Mouse (Mus musculus): Measurements from ENCODE around the gene Rftn1. TPM values are rescaled to one million over a fixed set of nuclear protein-coding genes. Genes with fewer than 3 reads are reported as not detected.

Rftn1 gene
- polyA plus RNA-seq, 1 experiment: 67.4 TPM

DNA sequence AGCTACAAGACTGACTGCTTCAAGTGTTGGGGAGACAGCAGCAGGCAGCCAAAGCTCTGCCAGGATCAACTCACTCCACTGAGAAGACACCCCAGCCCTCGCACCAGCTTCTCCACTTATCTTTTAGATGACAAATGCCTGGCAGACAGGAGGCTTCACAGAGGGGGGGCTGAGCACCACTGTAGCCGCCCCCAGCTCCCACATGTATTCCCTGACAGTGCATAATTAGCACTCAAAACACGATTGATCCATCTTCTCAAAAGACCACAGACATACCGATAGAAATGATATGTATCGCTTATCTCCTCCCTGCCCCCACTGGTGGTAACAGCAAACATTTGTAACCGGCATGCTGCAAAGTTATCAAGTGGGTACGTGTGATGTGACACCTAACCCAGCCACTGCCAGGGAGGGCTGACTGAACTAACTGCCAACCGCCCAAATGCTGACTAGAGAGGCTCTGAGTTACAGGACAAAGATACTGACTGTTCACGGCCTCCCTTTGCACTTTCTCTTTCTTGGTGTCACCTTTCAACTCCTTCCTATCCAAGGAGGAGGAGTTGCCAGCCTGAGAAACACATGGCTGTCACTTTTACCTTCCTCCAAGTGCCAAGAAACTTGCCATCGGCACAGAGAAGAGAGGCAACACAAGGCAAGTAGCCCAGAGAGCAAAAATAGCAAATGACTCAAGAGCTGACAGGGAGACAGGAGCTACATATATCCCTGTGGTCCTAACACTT, 120.4 kb downstream of the Rftn1 start:
- Histone ChIP-seq H3K27me3 (ENCODE audit: control insufficient read depth, insufficient read depth, low read length) (no peaks in the 10 kb centered on the region), H3K4me3 (ENCODE audit: extremely low read depth, insufficient read depth, insufficient read length) (no peak overlapping the region), H3K4me1 (ENCODE audit: control insufficient read depth, insufficient read depth, insufficient read length) (no peaks in the 10 kb centered on the region; the same call in 1 of the 2 replicates), H3K36me3 (ENCODE audit: control insufficient read depth, insufficient read depth, low read length) (peaks cover 11% of the 10 kb centered on the region), H3K27ac (ENCODE audit: insufficient read depth, low read length) (peak overlapping the region; percentile 20)
- WGBS: 66% methylated on average over 10 of the region's 10 CpGs
- DNase-seq (ENCODE audit: low read depth in 1 of 2, low spot score in 2 of 2): no peak
- no peak for TF ChIP-seq POLR2A (IDR thresholded peaks at IDR 0.05; ENCODE audit: low read depth, low read length)
- TF ChIP-seq CTCF (IDR thresholded peaks at IDR 0.05; ENCODE audit: extremely low read depth, insufficient read depth, insufficient read length, insufficient replicate concordance): no peak

DNA sequence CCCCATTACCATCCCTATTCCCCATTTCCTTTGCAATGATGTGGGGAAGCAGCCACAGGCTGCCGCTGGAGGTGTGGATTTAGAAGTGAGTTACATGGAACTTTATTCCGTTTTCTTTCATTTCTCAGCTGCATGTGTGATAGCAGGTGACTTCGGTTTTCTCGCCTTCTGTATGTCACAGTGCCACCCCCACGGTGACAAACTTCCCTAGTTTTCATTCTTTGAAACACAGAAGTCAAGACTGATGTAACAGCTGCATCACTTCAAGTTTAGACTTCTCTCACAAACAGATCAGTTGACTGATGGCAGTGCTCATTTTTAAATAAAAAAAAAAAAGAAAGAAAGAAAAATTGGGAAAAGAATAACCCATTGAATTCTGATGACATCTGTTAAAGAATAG, 121.3 kb downstream of the Rftn1 start:
- Histone ChIP-seq H3K27ac (ENCODE audit: insufficient read depth, low read length) (no peak overlapping the region), H3K4me3 (ENCODE audit: extremely low read depth, insufficient read depth, insufficient read length) (no peak overlapping the region), H3K27me3 (ENCODE audit: control insufficient read depth, insufficient read depth, low read length) (no peaks in the 10 kb centered on the region), H3K36me3 (ENCODE audit: control insufficient read depth, insufficient read depth, low read length) (peaks cover 10% of the 10 kb centered on the region), H3K4me1 (ENCODE audit: control insufficient read depth, insufficient read depth, insufficient read length) (no peaks in the 10 kb centered on the region; the same call in 1 of the 2 replicates)
- TF ChIP-seq POLR2A (IDR thresholded peaks at IDR 0.05; ENCODE audit: low read depth, low read length) (no peak), CTCF (IDR thresholded peaks at IDR 0.05; ENCODE audit: extremely low read depth, insufficient read depth, insufficient read length, insufficient replicate concordance) (no peak)
- WGBS: 72% methylated on average over 5 of the region's 5 CpGs
- DNase-seq (ENCODE audit: low read depth in 1 of 2, low spot score in 2 of 2): no peak

DNA sequence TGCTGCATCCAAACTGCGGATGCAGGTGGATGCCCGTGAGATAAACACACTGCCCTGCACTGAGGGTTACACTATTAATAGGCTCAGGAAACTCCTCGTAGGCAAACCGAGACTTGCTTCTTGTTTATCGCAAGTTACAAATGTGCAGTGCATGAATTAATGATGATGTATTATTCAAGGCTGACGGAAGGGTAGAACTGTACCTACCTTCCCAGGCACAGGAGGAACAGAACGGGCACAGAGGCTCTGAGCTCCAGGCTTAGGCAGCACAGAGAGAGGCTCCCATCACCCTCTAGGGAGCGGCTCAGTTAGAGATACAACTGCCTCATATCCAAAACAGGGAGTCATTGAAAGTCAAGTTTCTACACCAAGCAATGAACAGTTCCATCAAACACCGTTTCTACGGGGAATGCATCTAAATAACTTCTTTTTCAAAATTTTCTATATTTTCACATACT, 121.8 kb downstream of the Rftn1 start:
- H3K4me3 ChIP-seq (ENCODE audit: extremely low read depth, insufficient read depth, insufficient read length): no peak overlapping the region
- TF ChIP-seq POLR2A (IDR thresholded peaks at IDR 0.05; ENCODE audit: low read depth, low read length) (no peak), CTCF (IDR thresholded peaks at IDR 0.05; ENCODE audit: extremely low read depth, insufficient read depth, insufficient read length, insufficient replicate concordance) (no peak)
- no peak for DNase-seq (ENCODE audit: low read depth in 1 of 2, low spot score in 2 of 2)
- H3K36me3 ChIP-seq (ENCODE audit: control insufficient read depth, insufficient read depth, low read length): peaks cover 6% of the 10 kb centered on the region
- H3K27ac ChIP-seq (ENCODE audit: insufficient read depth, low read length): no peak overlapping the region
- no peaks in the 10 kb centered on the region; the same call in 1 of the 2 replicates for H3K4me1 ChIP-seq (ENCODE audit: control insufficient read depth, insufficient read depth, insufficient read length)
- 79% methylated on average over 10 of the region's 10 CpGs for WGBS
- H3K27me3 ChIP-seq (ENCODE audit: control insufficient read depth, insufficient read depth, low read length): no peaks in the 10 kb centered on the region

DNA sequence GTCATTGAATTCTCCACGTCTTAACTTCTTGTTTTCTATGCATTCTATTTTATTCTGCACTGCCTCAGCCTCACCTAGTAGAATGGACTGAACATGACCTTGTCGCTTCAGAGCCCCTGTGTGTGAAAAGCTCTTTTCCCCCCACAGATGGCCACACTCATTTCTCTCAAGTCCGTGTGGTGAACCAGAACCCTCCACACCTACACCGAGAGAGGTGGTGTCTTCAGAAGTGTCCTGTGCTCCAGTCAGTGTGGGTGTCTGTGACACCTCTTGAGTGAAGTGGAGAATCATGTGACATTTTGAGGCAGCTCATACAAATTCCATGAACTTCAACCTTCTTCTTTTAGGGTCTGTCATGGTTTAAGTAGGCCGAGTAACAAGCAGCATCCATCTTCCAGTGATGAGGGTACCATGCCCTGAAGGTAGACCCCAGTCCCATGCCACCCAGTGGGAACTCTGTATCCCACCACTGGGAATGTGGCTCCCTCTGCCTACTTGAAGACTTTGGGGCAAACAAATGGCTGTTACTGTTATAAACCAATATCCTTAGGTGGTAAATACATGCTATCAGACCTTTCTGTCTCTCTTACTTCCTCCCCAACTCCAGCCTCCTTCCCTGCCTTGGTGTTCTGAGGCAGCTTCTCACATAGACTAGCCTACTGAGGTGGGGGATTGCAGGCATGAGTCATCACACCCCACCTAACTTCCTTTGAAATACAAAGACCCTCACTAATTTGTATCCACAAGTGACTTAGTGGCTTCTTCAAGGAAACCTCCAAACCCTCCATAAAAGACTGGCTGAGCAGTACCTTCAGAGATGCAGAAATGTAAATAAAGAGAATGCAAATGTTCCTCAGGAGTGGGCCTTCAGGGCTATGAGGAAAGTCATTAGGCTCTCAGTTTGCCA, 122.4 kb downstream of the Rftn1 start:
- Histone ChIP-seq H3K27ac (ENCODE audit: insufficient read depth, low read length) (no peak overlapping the region), H3K27me3 (ENCODE audit: control insufficient read depth, insufficient read depth, low read length) (no peaks in the 10 kb centered on the region), H3K4me1 (ENCODE audit: control insufficient read depth, insufficient read depth, insufficient read length) (no peaks in the 10 kb centered on the region; the same call in 1 of the 2 replicates), H3K36me3 (ENCODE audit: control insufficient read depth, insufficient read depth, low read length) (peaks cover 2% of the 10 kb centered on the region; the same call in 1 of the 2 replicates), H3K4me3 (ENCODE audit: extremely low read depth, insufficient read depth, insufficient read length) (no peak overlapping the region)
- DNase-seq (ENCODE audit: low read depth in 1 of 2, low spot score in 2 of 2): no peak
- TF ChIP-seq POLR2A (IDR thresholded peaks at IDR 0.05; ENCODE audit: low read depth, low read length): no peak
- TF ChIP-seq CTCF (IDR thresholded peaks at IDR 0.05; ENCODE audit: extremely low read depth, insufficient read depth, insufficient read length, insufficient replicate concordance): no peak
- 77% methylated on average over 5 of the region's 5 CpGs for WGBS

DNA sequence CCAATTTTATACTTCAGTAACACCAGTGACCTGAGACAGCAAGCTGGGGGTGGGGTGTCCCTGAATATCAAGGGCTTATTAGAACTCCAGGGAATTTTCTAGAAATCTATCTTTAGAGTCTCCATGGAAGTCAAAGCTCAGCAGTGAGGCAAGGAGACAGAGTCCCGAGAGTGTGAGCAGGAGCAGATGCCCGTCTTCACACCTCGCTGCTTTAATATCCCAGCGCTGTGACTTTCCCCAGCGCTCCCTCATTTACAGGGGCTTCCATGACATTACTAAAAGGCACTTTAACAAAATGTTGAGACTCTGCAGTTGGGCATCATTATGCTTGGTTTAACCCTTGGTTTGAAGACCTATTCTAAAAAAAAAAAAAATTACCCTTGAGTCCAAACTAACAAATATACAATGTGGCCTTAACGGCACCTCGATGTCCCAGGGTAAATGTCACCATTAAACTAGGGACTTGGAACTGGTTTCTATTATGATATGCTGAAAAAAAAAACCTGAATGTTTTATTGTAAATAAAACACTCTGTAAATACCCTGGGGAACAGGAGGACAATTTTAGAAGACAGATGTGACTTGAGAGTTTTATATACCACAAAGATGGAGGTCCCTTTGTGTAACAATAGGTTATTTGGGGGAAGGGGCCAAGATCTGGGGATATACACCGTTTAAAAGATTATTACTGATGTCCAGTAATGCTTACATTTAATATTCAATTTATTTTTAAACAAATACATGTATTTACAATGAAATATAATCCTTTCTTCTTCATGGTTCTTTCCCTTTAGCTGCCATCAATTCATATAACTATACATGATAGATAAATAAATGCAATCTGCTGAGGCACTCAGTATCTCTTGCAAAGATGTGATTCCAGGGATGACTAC, 123.4 kb downstream of the Rftn1 start:
- no peak for TF ChIP-seq POLR2A (IDR thresholded peaks at IDR 0.05; ENCODE audit: low read depth, low read length)
- TF ChIP-seq CTCF (IDR thresholded peaks at IDR 0.05; ENCODE audit: extremely low read depth, insufficient read depth, insufficient read length, insufficient replicate concordance): no peak
- WGBS: 95% methylated on average over 8 of the region's 8 CpGs
- no peak for DNase-seq (ENCODE audit: low read depth in 1 of 2, low spot score in 2 of 2)
- Histone ChIP-seq H3K4me1 (ENCODE audit: control insufficient read depth, insufficient read depth, insufficient read length) (no peaks in the 10 kb centered on the region; the same call in 1 of the 2 replicates), H3K27me3 (ENCODE audit: control insufficient read depth, insufficient read depth, low read length) (no peaks in the 10 kb centered on the region), H3K27ac (ENCODE audit: insufficient read depth, low read length) (no peak overlapping the region), H3K4me3 (ENCODE audit: extremely low read depth, insufficient read depth, insufficient read length) (no peak overlapping the region), H3K36me3 (ENCODE audit: control insufficient read depth, insufficient read depth, low read length) (no peaks in the 10 kb centered on the region; the same call in 1 of the 2 replicates)

Measured in spleen, adult 2 months (tissue).